Mouse (Mus musculus) thymus, postnatal 14 days (tissue): ENCODE results near the gene 4930590J08Rik.
A peak's percentile ranks its signal among the peaks of the same experiment; 100 is the strongest.
"Not testable (repeated sequence)": the region's sequence is repeated elsewhere in the genome, so short reads cannot be mapped to it uniquely, and the experiment has no call there.

Experiments used
- DNase-seq: peaks from one replicate; pipeline ENCODE4 v3.0.0; 2021

4930590J08Rik gene

GRCm38 (mm10) chr6:91902509-91902908, at the start of gene 4930590J08Rik:
Gene 4930590J08Rik, plus strand, starts transcription at chr6:91902809.
- not testable (repeated sequence) for DNase-seq

- DNase-seq = no peak
Measured at GRCm38 (mm10) chr6:91858339-91858738, 44.3 kb upstream of the 4930590J08Rik start.

- no peak for DNase-seq
Measured at GRCm38 (mm10) chr6:91862848-91863247, 39.8 kb upstream of the 4930590J08Rik start.

- peak; percentile 52 for DNase-seq
Measured at GRCm38 (mm10) chr6:91864595-91864994, 38.0 kb upstream of the 4930590J08Rik start.

- no peak for DNase-seq
Measured at GRCm38 (mm10) chr6:91865601-91866000, 37.0 kb upstream of the 4930590J08Rik start.

GRCm38 (mm10) chr6:91868091-91868490, 34.5 kb upstream of the 4930590J08Rik start:
- DNase-seq = no peak

- no peak for DNase-seq
Measured at GRCm38 (mm10) chr6:91872781-91873180, 29.8 kb upstream of the 4930590J08Rik start.

GRCm38 (mm10) chr6:91877885-91878651, 24.5 kb upstream of the 4930590J08Rik start, which contains the start of gene Ccdc174:
Gene Ccdc174, plus strand, starts transcription at chr6:91878053.
- peak; percentile 90 for DNase-seq

- no peak for DNase-seq
Measured at GRCm38 (mm10) chr6:91883859-91884258, 18.8 kb upstream of the 4930590J08Rik start.

GRCm38 (mm10) chr6:91889255-91889906, 13.2 kb upstream of the 4930590J08Rik start:
- no peak for DNase-seq

- DNase-seq = no peak
Measured at GRCm38 (mm10) chr6:91890615-91891014, 12.0 kb upstream of the 4930590J08Rik start.

- DNase-seq = no peak
Measured at GRCm38 (mm10) chr6:91891776-91892175, 10.8 kb upstream of the 4930590J08Rik start.

GRCm38 (mm10) chr6:91896783-91897182, 5.8 kb upstream of the 4930590J08Rik start:
- no peak for DNase-seq

GRCm38 (mm10) chr6:91901505-91901904, 1.1 kb upstream of the 4930590J08Rik start:
- peak; percentile 67 for DNase-seq

GRCm38 (mm10) chr6:91914011-91914410, 11.4 kb downstream of the 4930590J08Rik start:
- no peak for DNase-seq

- DNase-seq = no peak
Measured at GRCm38 (mm10) chr6:91917286-91917685, 14.7 kb downstream of the 4930590J08Rik start.

- DNase-seq = no peak
Measured at GRCm38 (mm10) chr6:91917716-91918115, 15.1 kb downstream of the 4930590J08Rik start.

- no peak for DNase-seq
Measured at GRCm38 (mm10) chr6:91931231-91931630, 28.6 kb downstream of the 4930590J08Rik start.

GRCm38 (mm10) chr6:91938491-91938890, 35.9 kb downstream of the 4930590J08Rik start:
- DNase-seq = no peak

- DNase-seq = no peak
Measured at GRCm38 (mm10) chr6:91948426-91948825, 45.8 kb downstream of the 4930590J08Rik start.

- DNase-seq = not testable (repeated sequence)
Measured at GRCm38 (mm10) chr6:91958015-91958414, 55.4 kb downstream of the 4930590J08Rik start.

GRCm38 (mm10) chr6:91960028-91960811, 57.6 kb downstream of the 4930590J08Rik start:
- no peak for DNase-seq

GRCm38 (mm10) chr6:91963429-91963828, 60.8 kb downstream of the 4930590J08Rik start:
- DNase-seq = no peak
